Mouse (Mus musculus) liver, embryonic 14.5 days (tissue): ENCODE measurements around the gene Map3k5. TPM values are rescaled to one million over a fixed set of nuclear protein-coding genes. Genes with fewer than 3 reads are reported as not detected.

Experiments
- ATAC-seq: fragments of 200-750 bp; cut with Nextera tagmentation; 2 replicates; pipeline ENCODE4 v1.8.0; 2017; ENCODE audit warnings: moderate number of reproducible peaks, mild to moderate bottlenecking, moderate library complexity; ENCODE audit not compliant: insufficient read depth
- DNase-seq, 3 experiments: peaks; one replicate each; pipeline ENCODE4 v3.0.0-alpha.2; 2012 to 2013; ENCODE audit warnings: low read depth in 3 of 3, low spot score in 3 of 3
- H3K27ac ChIP-seq: fragments of 300-500 bp; sonication (generic); 2 replicates; pipeline ENCODE4 v1.5.1; 2014; ENCODE audit warnings: moderate library complexity, mild to moderate bottlenecking, control low read depth, inconsistent platforms
- H3K27me3 ChIP-seq: fragments of 300-500 bp; sonication (generic); 2 replicates; pipeline ENCODE4 v1.6.1; 2014; ENCODE audit warnings: mild to moderate bottlenecking, low read length, moderate library complexity; ENCODE audit not compliant: control insufficient read depth, insufficient read depth
- H3K36me3 ChIP-seq: fragments of 300-500 bp; sonication (generic); replicated peaks from 2 replicates; pipeline ENCODE4 v1.6.1; 2014; ENCODE audit warnings: low read depth; ENCODE audit not compliant: control insufficient read depth, insufficient read depth
- H3K4me1 ChIP-seq, 2 experiments: fragments of 200-500 bp in 1 of 2; fragments of 300-500 bp in 1 of 2; sonication (generic) in 1 of 2; replicated peaks; 2 replicates each; pipeline ENCODE4 v1.6.1; 2012 to 2014; ENCODE audit warnings: antibody characterized with exemption in 1 of 2, inconsistent platforms in 1 of 2, low read length in 1 of 2; ENCODE audit not compliant: control insufficient read depth in 2 of 2, insufficient read depth in 2 of 2
- H3K4me2 ChIP-seq: fragments of 300-500 bp; sonication (generic); 2 replicates; pipeline ENCODE4 v1.6.1; 2014; ENCODE audit warnings: low read depth, mild to moderate bottlenecking, control low read depth, moderate library complexity
- H3K4me3 ChIP-seq, 2 experiments: fragments of 200-500 bp in 1 of 2; fragments of 300-500 bp in 1 of 2; sonication (generic) in 1 of 2; 2 replicates each; pipeline ENCODE4 v1.5.1; 2012 to 2014; ENCODE audit warnings: low read depth in 2 of 2, low read length in 2 of 2, mild to moderate bottlenecking in 2 of 2, control low read depth in 1 of 2, inconsistent platforms in 1 of 2, moderate library complexity in 1 of 2; ENCODE audit not compliant: insufficient read depth in 1 of 2
- H3K9ac ChIP-seq: fragments of 300-500 bp; sonication (generic); replicated peaks from 2 replicates; pipeline ENCODE4 v1.6.1; 2014; ENCODE audit warnings: mild to moderate bottlenecking, control low read depth, moderate library complexity
- H3K9me3 ChIP-seq: fragments of 300-500 bp; sonication (generic); 2 replicates; pipeline ENCODE4 v1.6.1; 2016; ENCODE audit warnings: low read length, mixed read lengths; ENCODE audit not compliant: control insufficient read depth
- CTCF ChIP-seq: IDR thresholded peaks from 2 replicates; pipeline ENCODE4 v1.5.1; 2016; ENCODE audit warnings: antibody characterized with exemption, low read depth, control low read depth
- EP300 ChIP-seq: IDR thresholded peaks from 2 replicates; pipeline ENCODE4 v1.6.1; 2016; ENCODE audit warnings: antibody characterized with exemption, low read depth
- WGBS: fragments of 180-500 bp; shearing (Covaris S2); extraction: QIAGEN DNeasy Blood & Tissue Kit; methylation state at CpG from one replicate; pipeline ENCODE4 v1.1.7; 2014; ENCODE audit not compliant: insufficient replicate concordance; 5-methylcytosine and 5-hydroxymethylcytosine counted together
- polyA plus RNA-seq, 2 experiments: library from polyadenylated mRNA; depleted of rRNA in 1 of 2; stranded (reverse) in 1 of 2; unstranded in 1 of 2; fragments of >200 nt; fragmentation: Nextera tagmentation in 1 of 2; extraction: Ambion mirVana in 1 of 2; gene quantifications; 2 replicates each; pipeline versions ENCODE4 v1.2.1 to v1.2.3; 2012 to 2014

Gene Map3k5
- polyA plus RNA-seq, 2 experiments, result 1.0 to 1.1 TPM

DNA sequence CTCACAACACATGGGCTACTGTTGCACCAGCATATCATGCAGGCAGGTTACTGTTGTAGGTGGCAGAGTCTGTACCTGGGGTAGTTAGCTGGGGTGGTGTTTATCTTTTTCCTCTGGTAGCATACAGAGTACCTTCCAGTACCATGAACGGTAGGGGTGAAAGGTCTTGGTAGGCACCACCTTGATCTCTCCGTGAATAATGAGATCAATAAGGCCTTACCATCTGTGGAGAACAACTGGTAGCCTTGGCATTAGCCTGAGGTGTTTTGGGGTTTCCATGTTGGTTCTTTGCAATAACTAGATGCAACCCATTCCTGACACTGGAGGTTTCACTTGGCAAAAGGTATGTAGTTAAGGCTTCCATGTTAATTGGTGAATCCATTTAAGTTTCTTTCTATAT, 109.8 kb downstream of the Map3k5 start:
- no peak for ATAC-seq
- 72% methylated on average over 2 of the region's 2 CpGs for WGBS
- no peaks in the 10 kb centered on the region for H3K36me3 ChIP-seq
- no peak overlapping the region for H3K27ac ChIP-seq
- H3K9me3 ChIP-seq, result no peaks in the 10 kb centered on the region
- DNase-seq, result no peak
- peaks cover 0 to 2% of the 10 kb centered on the region in 2 experiments; a peak in 2 of 4 replicates for H3K4me1 ChIP-seq
- no peaks in the 10 kb centered on the region for H3K27me3 ChIP-seq
- no peak overlapping the region for H3K9ac ChIP-seq
- H3K4me2 ChIP-seq, result no peak overlapping the region
- no peak overlapping the region for H3K4me3 ChIP-seq
- TF ChIP-seq CTCF, result no peak
- TF ChIP-seq EP300, result no peak

DNA sequence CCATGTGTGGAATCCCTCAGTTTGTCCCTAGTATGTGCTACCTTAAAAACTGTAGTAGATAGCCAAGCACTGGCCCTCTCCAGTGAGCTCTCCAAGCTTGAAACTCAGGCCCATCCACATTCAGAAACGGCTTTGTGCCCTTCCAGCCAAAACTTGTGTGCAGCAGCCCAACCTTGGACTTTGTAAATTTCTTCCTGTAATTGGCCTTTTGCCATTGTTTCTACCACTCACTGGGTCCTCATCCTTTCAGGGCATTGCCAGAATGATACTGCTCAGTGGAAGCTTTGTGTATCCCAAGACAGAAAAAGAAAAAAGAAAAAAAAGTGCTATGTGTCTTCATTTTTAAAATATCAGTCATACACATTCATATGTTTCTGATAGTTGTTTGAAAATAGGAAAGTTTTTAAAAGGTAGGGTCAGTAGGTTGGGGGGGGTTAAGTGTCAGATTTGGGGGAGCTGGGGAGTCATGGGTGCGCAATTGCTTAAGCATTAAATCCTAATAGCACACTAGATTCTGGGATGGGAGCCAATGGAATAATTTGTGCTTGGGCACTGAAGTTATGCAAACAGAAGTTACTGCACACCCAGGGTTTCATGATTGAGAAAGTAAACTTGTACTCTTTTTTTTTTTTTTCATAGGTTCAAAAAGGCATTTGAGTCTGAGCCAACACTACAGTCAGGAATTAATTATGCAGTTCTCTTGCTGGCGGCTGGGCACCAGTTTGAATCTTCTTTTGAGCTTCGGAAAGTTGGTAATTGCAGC, 111.6 kb downstream of the Map3k5 start:
- ATAC-seq (no peak), DNase-seq (peak; percentile 20 to 30 (median 24))
- peaks cover 0 to 2% of the 10 kb centered on the region in 2 experiments; a peak in 2 of 4 replicates for H3K4me1 ChIP-seq
- no peak for TF ChIP-seq CTCF
- no peaks in the 10 kb centered on the region for H3K27me3 ChIP-seq
- WGBS, result 73% methylated on average over 4 of the region's 4 CpGs
- no peaks in the 10 kb centered on the region for H3K9me3 ChIP-seq
- no peak overlapping the region for H3K4me2 ChIP-seq
- no peak overlapping the region for H3K27ac ChIP-seq
- H3K36me3 ChIP-seq, result no peaks in the 10 kb centered on the region
- H3K4me3 ChIP-seq, result no peak overlapping the region
- no peak overlapping the region for H3K9ac ChIP-seq

DNA sequence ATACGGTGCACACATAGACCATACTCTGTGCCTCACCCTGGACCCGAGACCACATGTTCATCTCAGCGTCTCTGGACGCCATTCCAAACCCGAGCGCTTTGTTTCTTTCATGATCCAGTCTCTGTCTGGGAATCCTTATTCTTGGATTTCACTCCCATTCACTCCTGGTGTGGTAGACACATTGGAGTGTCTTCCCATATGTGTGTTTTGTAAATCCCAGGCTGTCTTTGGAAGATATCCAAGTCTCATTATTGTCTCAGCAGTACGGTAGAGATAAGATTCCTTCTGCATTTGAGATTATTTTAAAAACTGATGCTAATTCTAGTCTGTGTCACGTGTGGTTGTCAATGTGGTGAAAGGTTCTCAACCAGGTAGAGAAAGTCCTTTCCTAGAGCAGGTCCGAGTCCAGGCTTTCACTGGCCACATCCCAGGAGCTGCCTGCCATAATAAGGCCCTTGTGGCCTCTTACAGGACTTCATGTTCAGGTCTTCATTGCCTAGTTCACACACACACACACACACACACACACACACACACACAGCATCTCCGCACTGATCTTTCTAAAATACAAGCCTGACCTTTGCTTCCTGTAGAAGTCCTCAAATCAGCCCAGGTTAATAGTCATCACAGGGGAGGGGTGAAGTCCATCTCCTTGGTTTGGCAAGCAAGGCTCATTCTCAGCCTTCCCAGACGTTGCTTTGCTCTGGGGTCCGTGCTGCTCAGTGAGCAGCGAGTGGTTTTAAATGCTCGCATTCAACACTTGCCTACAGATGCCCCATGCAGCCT, 122.8 kb downstream of the Map3k5 start:
- 69% methylated on average over 14 of the region's 14 CpGs for WGBS
- no peaks in the 10 kb centered on the region for H3K27me3 ChIP-seq
- H3K9ac ChIP-seq, result no peak overlapping the region
- H3K36me3 ChIP-seq, result no peaks in the 10 kb centered on the region
- H3K4me2 ChIP-seq, result no peak overlapping the region
- no peak overlapping the region for H3K4me3 ChIP-seq
- TF ChIP-seq CTCF, result no peak
- no peak for TF ChIP-seq EP300
- ATAC-seq (no peak), DNase-seq (no peak)
- no peak overlapping the region for H3K27ac ChIP-seq
- H3K9me3 ChIP-seq, result no peaks in the 10 kb centered on the region
- H3K4me1 ChIP-seq, result no peaks in the 10 kb centered on the region

DNA sequence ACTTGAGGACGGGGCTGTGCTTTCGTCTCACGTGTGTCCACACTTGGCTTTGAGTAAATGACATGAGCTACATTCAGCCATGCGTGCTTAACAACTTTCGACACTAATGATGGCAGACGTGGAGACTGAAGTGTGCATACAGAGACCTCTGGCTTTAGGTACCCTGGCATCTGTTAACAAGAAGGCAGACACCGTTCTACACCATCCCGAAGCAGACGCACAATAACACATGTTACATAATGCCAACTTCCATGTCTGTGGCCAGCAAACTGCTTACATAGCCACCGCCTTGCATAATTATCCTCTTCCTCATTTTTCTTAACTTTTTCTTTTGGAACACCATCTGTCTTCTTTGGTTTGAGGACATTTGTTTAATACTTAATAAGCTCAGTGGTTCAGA, 123.8 kb downstream of the Map3k5 start:
- Histone ChIP-seq H3K36me3 (no peaks in the 10 kb centered on the region), H3K4me1 (no peaks in the 10 kb centered on the region), H3K9me3 (no peaks in the 10 kb centered on the region), H3K4me3 (no peak overlapping the region), H3K4me2 (no peak overlapping the region), H3K9ac (no peak overlapping the region), H3K27ac (no peak overlapping the region), H3K27me3 (no peaks in the 10 kb centered on the region)
- DNase-seq (no peak), ATAC-seq (no peak)
- WGBS, result 62% methylated on average over 10 of the region's 10 CpGs
- TF ChIP-seq CTCF, result no peak
- no peak for TF ChIP-seq EP300

DNA sequence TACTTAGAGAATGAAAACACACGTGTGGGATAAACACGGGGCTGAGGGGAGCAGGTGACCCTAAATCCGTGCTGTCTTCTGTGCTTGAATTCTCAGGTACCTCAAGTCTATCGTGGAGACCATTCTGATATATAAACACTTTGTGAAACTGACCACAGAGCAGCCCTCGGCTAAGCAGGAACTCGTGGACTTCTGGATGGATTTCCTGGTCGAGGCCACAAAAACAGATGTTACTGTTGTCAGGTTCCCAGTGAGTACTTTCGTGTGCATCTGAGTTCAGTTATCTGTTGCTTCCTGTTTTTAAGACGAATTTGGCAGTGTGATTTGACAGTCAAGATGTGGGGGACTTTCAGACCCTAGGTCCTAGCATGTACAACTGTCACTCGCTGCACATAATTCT, 124.6 kb downstream of the Map3k5 start:
- no peaks in the 10 kb centered on the region for H3K4me1 ChIP-seq
- no peaks in the 10 kb centered on the region for H3K36me3 ChIP-seq
- no peaks in the 10 kb centered on the region for H3K27me3 ChIP-seq
- ATAC-seq (no peak), DNase-seq (no peak)
- H3K4me2 ChIP-seq, result no peak overlapping the region
- no peak overlapping the region for H3K9ac ChIP-seq
- no peak overlapping the region for H3K27ac ChIP-seq
- H3K4me3 ChIP-seq, result no peak overlapping the region
- no peaks in the 10 kb centered on the region for H3K9me3 ChIP-seq
- no peak for TF ChIP-seq CTCF
- WGBS, result 22% methylated on average over 10 of the region's 10 CpGs
